Mouse (Mus musculus) MEL (cell line): ENCODE data around the gene Cnga3.

Source experiments
- CHD1 ChIP-seq: IDR thresholded peaks from 2 replicates; pipeline ENCODE4 v1.6.1; 2012; ENCODE audit warnings: low read depth, mild to moderate bottlenecking, inconsistent platforms, low read length, improper control_type of control experiment
- CTCF ChIP-seq, 3 experiments: IDR thresholded peaks in 2 of 3; conservative IDR thresholded peaks in 1 of 3; 2 replicates each; pipeline ENCODE4 v1.5.1; 2011 to 2012; ENCODE audit warnings: low read length in 3 of 3, low read depth in 2 of 3, mild to moderate bottlenecking in 2 of 3, improper control_type of control experiment in 1 of 3, inconsistent platforms in 1 of 3, mixed read lengths in 1 of 3, moderate library complexity in 1 of 3; ENCODE audit not compliant: control insufficient read depth in 1 of 3, insufficient read depth in 1 of 3, poor library complexity in 1 of 3, severe bottlenecking in 1 of 3
- EP300 ChIP-seq, 2 experiments: IDR thresholded peaks; 2 replicates each; pipeline ENCODE4 v1.6.1; 2011; ENCODE audit warnings: improper control_type of control experiment in 2 of 2, low read length in 2 of 2, low read depth in 1 of 2, mild to moderate bottlenecking in 1 of 2
- POLR2A ChIP-seq, 2 experiments: IDR thresholded peaks; 2 replicates each; pipeline ENCODE4 v1.6.1; 2011 to 2012; ENCODE audit warnings: low read length in 2 of 2, mild to moderate bottlenecking in 2 of 2, control low read depth in 1 of 2, improper control_type of control experiment in 1 of 2, low read depth in 1 of 2, moderate library complexity in 1 of 2; ENCODE audit not compliant: control insufficient read depth in 1 of 2, insufficient read depth in 1 of 2, poor library complexity in 1 of 2
- RCOR1 ChIP-seq: IDR thresholded peaks from 2 replicates; pipeline ENCODE4 v1.6.1; 2012; ENCODE audit warnings: low read depth, mild to moderate bottlenecking, inconsistent platforms, low read length, improper control_type of control experiment
- ZC3H11A ChIP-seq: IDR thresholded peaks from 2 replicates; pipeline ENCODE4 v1.6.1; 2012; ENCODE audit warnings: low read depth, mild to moderate bottlenecking, inconsistent platforms, low read length, improper control_type of control experiment
- ZKSCAN1 ChIP-seq: IDR thresholded peaks from 2 replicates; pipeline ENCODE4 v1.6.1; 2012; ENCODE audit warnings: low read depth, mild to moderate bottlenecking, inconsistent platforms, low read length, improper control_type of control experiment, moderate library complexity

DNA sequence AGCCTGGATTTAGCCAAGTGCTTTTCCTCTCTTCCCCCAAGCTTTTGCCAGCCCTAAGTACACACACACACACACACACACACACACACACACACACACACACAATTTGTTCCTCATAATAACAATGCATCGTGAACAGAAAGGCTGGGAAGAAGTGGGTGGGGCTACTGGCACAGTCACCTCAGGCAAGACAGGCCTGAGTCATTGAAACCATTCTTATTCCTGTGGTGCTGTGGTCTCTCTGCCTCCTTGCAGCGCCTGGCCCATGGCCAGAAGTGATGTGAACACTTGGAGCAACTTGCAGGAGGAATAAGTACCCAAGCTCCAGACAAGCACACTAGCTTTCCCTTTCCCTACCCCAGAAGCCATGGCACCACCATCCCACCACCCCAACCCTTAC lies 34.2 kb downstream of the Cnga3 start:
- TF ChIP-seq POLR2A (IDR thresholded peaks at IDR 0.05; ENCODE audit: control insufficient read depth in 1 of 2, insufficient read depth in 1 of 2, low read depth in 1 of 2, low read length in 2 of 2, poor library complexity in 1 of 2) (no peak), CHD1 (no peak), RCOR1 (no peak), EP300 (IDR thresholded peaks at IDR 0.05; ENCODE audit: low read depth in 1 of 2, low read length in 2 of 2) (no peak), CTCF (IDR thresholded peaks at IDR 0.05 in 2 of 3, conservative IDR thresholded peaks at IDR 0.05 in 1 of 3; ENCODE audit: control insufficient read depth in 1 of 3, insufficient read depth in 1 of 3, low read depth in 2 of 3, low read length in 3 of 3, poor library complexity in 1 of 3, severe bottlenecking in 1 of 3) (no peak), ZKSCAN1 (no peak), ZC3H11A (no peak)
